Mouse (Mus musculus) lung, embryonic 16.5 days (tissue): ENCODE results near the gene Dmrtc2. TPM values are rescaled to one million over a fixed set of nuclear protein-coding genes. Genes with fewer than 3 reads are reported as not detected.
"Not testable (repeated sequence)": the region's sequence is repeated elsewhere in the genome, so short reads cannot be mapped to it uniquely, and the experiment has no call there.

Experiments
- ATAC-seq: fragments of 200-750 bp; cut with Nextera tagmentation; 2 replicates; pipeline ENCODE4 v1.8.0; 2017; ENCODE audit warnings: low read depth, mild to moderate bottlenecking, moderate library complexity
- H3K27ac ChIP-seq: fragments of 300-500 bp; sonication (generic); 2 replicates; pipeline ENCODE4 v1.5.1; 2014; ENCODE audit warnings: mild to moderate bottlenecking, control low read depth, low read length
- H3K27me3 ChIP-seq: fragments of 300-500 bp; sonication (generic); 2 replicates; pipeline ENCODE4 v1.6.1; 2014; ENCODE audit warnings: low read depth, low read length, mixed read lengths; ENCODE audit not compliant: control insufficient read depth, insufficient read depth
- H3K36me3 ChIP-seq: fragments of 300-500 bp; sonication (generic); 2 replicates; pipeline ENCODE4 v1.6.1; 2014; ENCODE audit warnings: low read length; ENCODE audit not compliant: control insufficient read depth, insufficient read depth
- H3K4me1 ChIP-seq: fragments of 300-500 bp; sonication (generic); replicated peaks from 2 replicates; pipeline ENCODE4 v1.6.1; 2014; ENCODE audit warnings: low read length, mixed read lengths; ENCODE audit not compliant: control insufficient read depth, insufficient read depth
- H3K4me2 ChIP-seq: fragments of 300-500 bp; sonication (generic); 2 replicates; pipeline ENCODE4 v1.6.1; 2014; ENCODE audit warnings: low read depth, low read length, control low read depth
- H3K4me3 ChIP-seq: fragments of 300-500 bp; sonication (generic); 2 replicates; pipeline ENCODE4 v1.5.1; 2014; ENCODE audit warnings: mild to moderate bottlenecking, low read length, control low read depth
- H3K9ac ChIP-seq: fragments of 300-500 bp; sonication (generic); 2 replicates; pipeline ENCODE4 v1.6.1; 2014; ENCODE audit warnings: low read length, control low read depth
- H3K9me3 ChIP-seq: fragments of 300-500 bp; sonication (generic); 2 replicates; pipeline ENCODE4 v1.6.1; 2016; ENCODE audit warnings: low read length; ENCODE audit not compliant: control insufficient read depth
- WGBS: fragments of 180-500 bp; shearing (Covaris S2); extraction: QIAGEN DNeasy Blood & Tissue Kit; methylation state at CpG from one replicate; pipeline ENCODE4 v1.1.7; 2014; 5-methylcytosine and 5-hydroxymethylcytosine counted together
- polyA plus RNA-seq: library from polyadenylated mRNA; unstranded; fragments of >200 nt; fragmentation: Nextera tagmentation; extraction: Ambion mirVana; gene quantifications from 2 replicates; pipeline ENCODE4 v1.2.1, GENCODE M21; 2015

Dmrtc2 gene
- not detected in 2 replicates for polyA plus RNA-seq

DNA sequence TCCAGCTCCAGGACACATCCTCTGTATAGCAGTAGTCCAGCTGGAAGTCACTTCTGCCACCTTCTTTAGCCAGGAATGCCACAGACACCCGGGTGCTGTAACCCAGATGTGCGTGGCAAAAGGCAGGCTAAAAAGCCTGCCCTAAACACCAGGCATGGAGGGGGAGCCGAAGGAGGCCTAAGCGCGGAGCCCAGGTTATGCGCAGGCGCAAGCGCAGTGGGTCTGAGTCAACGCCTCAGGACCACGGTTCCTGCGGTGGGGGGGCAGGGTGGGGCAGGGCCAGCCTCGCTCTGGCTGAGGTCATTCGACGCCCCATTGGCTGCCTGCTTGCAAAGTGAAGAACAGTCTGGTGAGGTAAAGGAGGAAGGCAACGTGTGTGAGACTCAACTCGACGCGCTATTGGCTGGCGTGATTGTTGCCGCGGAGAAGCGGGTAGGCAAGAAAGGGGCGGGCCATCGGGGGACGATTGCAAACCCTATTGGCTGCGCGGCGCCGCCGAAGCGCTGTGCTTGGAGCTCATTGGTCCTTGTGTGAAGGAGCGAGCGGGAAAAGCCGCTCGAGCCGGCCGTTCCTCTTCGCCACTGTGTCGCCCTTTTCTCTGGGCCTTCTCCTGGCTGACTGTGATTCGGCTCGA lies at the start of gene Dmrtc2, which contains the start of gene Lypd4:
Dmrtc2 (plus strand) TSS at position 526 of the 634 bp plus-strand sequence.
Lypd4 (minus strand) TSS at position 410 of the 634 bp plus-strand sequence.
- no peak within 1 kb of the TSS for H3K4me2 ChIP-seq
- H3K9me3 ChIP-seq: peaks cover 5% of the 10 kb centered on the region
- H3K36me3 ChIP-seq: no peaks in the 10 kb centered on the region
- peaks cover 4% of the 10 kb centered on the region; the same call in 1 of the 2 replicates for H3K27me3 ChIP-seq
- no peak within 1 kb of the TSS for H3K9ac ChIP-seq
- ATAC-seq: no peak
- no peak within 1 kb of the TSS for H3K27ac ChIP-seq
- WGBS: 49% methylated on average over 41 of the region's 41 CpGs
- H3K4me3 ChIP-seq: no peak within 1 kb of the TSS
- H3K4me1 ChIP-seq: no peaks in the 10 kb centered on the region

- no peaks in the 10 kb centered on the region for H3K36me3 ChIP-seq
- no peak overlapping the region for H3K4me2 ChIP-seq
- no peak for ATAC-seq
- no peak overlapping the region for H3K27ac ChIP-seq
- H3K9me3 ChIP-seq: no peaks in the 10 kb centered on the region
- no peaks in the 10 kb centered on the region; the same call in 1 of the 2 replicates for H3K27me3 ChIP-seq
- H3K9ac ChIP-seq: no peak overlapping the region
- H3K4me1 ChIP-seq: no peaks in the 10 kb centered on the region
- 49% methylated on average over 7 of the region's 7 CpGs for WGBS
- H3K4me3 ChIP-seq: no peak overlapping the region
These were observed 45.4 kb upstream of the Dmrtc2 start for GRCm38 (mm10) chr7:24824452-24824851.

DNA sequence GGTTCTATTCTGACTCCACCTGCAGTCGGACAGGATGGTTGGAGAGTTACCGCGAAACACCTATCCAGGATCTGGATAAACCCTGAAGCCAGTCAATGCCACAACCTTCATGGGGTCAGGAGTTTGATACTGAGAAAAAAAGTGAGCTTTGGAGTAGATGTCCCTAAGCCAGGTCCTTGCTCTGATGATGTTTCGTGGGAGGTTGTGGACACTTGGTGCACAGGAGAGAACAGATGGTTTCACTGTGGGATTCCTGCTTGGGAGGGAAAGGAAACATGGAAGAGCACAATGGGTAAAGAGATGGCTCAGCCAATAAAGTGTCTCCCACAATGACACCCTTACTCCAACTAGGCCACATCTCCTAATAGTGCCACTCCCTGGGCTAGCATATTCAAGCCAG lies 42.7 kb upstream of the Dmrtc2 start:
- H3K9ac ChIP-seq: no peak overlapping the region
- no peaks in the 10 kb centered on the region for H3K4me1 ChIP-seq
- H3K9me3 ChIP-seq: no peaks in the 10 kb centered on the region
- no peak overlapping the region for H3K4me3 ChIP-seq
- ATAC-seq: no peak
- no peak overlapping the region for H3K4me2 ChIP-seq
- WGBS: 89% methylated on average over 4 of the region's 4 CpGs
- H3K36me3 ChIP-seq: no peaks in the 10 kb centered on the region
- no peaks in the 10 kb centered on the region for H3K27me3 ChIP-seq
- H3K27ac ChIP-seq: no peak overlapping the region

- not testable (repeated sequence) for H3K4me2 ChIP-seq, H3K27ac ChIP-seq, H3K27me3 ChIP-seq, H3K9ac ChIP-seq, H3K4me3 ChIP-seq, H3K9me3 ChIP-seq, H3K4me1 ChIP-seq, H3K36me3 ChIP-seq
- peak; percentile 20; the same call in 1 of the 2 replicates for ATAC-seq
- 60% methylated on average over 11 of the region's 13 CpGs for WGBS
These were observed 31.0 kb upstream of the Dmrtc2 start for GRCm38 (mm10) chr7:24838732-24839409.

GRCm38 (mm10) chr7:24839410-24839808 lies 30.4 kb upstream of the Dmrtc2 start:
- Histone ChIP-seq H3K4me3 (no peak overlapping the region), H3K4me2 (no peak overlapping the region), H3K27ac (no peak overlapping the region), H3K36me3 (no peaks in the 10 kb centered on the region), H3K4me1 (no peaks in the 10 kb centered on the region), H3K27me3 (no peaks in the 10 kb centered on the region), H3K9me3 (no peaks in the 10 kb centered on the region), H3K9ac (no peak overlapping the region)
- WGBS: 73% methylated on average over 8 of the region's 8 CpGs
- no peak for ATAC-seq

GRCm38 (mm10) chr7:24840331-24840730 lies 29.5 kb upstream of the Dmrtc2 start:
- ATAC-seq: no peak
- Histone ChIP-seq H3K9ac (no peak overlapping the region), H3K27ac (no peak overlapping the region), H3K9me3 (no peaks in the 10 kb centered on the region), H3K4me2 (no peak overlapping the region), H3K36me3 (no peaks in the 10 kb centered on the region), H3K4me1 (no peaks in the 10 kb centered on the region), H3K27me3 (no peaks in the 10 kb centered on the region), H3K4me3 (no peak overlapping the region)
- WGBS: 62% methylated on average over 3 of the region's 3 CpGs

GRCm38 (mm10) chr7:24841009-24841408 lies 28.8 kb upstream of the Dmrtc2 start:
- Histone ChIP-seq H3K9ac (no peak overlapping the region), H3K4me1 (no peaks in the 10 kb centered on the region), H3K4me2 (no peak overlapping the region), H3K4me3 (no peak overlapping the region), H3K27ac (no peak overlapping the region), H3K36me3 (no peaks in the 10 kb centered on the region), H3K9me3 (no peaks in the 10 kb centered on the region), H3K27me3 (no peaks in the 10 kb centered on the region)
- no peak for ATAC-seq
- WGBS: 72% methylated on average over 4 of the region's 4 CpGs

GRCm38 (mm10) chr7:24844144-24844543 lies 25.7 kb upstream of the Dmrtc2 start:
- no peak overlapping the region for H3K27ac ChIP-seq
- H3K4me2 ChIP-seq: no peak overlapping the region
- H3K36me3 ChIP-seq: no peaks in the 10 kb centered on the region
- H3K4me3 ChIP-seq: no peak overlapping the region
- no peaks in the 10 kb centered on the region for H3K4me1 ChIP-seq
- no peak for ATAC-seq
- whole genome bisulfite sequencing: 33% methylated on average over 5 of the region's 5 CpGs
- no peaks in the 10 kb centered on the region for H3K9me3 ChIP-seq
- H3K9ac ChIP-seq: no peak overlapping the region
- H3K27me3 ChIP-seq: no peaks in the 10 kb centered on the region

- H3K36me3 ChIP-seq: no peaks in the 10 kb centered on the region
- H3K27ac ChIP-seq: no peak overlapping the region
- no peak overlapping the region for H3K9ac ChIP-seq
- no peak overlapping the region for H3K4me3 ChIP-seq
- ATAC-seq: no peak
- 83% methylated on average over 9 of the region's 9 CpGs for WGBS
- no peak overlapping the region for H3K4me2 ChIP-seq
- no peaks in the 10 kb centered on the region for H3K9me3 ChIP-seq
- no peaks in the 10 kb centered on the region for H3K4me1 ChIP-seq
- H3K27me3 ChIP-seq: no peaks in the 10 kb centered on the region
These were observed 24.7 kb upstream of the Dmrtc2 start for GRCm38 (mm10) chr7:24845181-24845580.
